Mouse (Mus musculus): ENCODE measurements at regions not wholly inside any gene's neighbourhood (a gene's known extent, or its start where the extent isn't known, plus 50 kb on each side); places are given as distances from the start of the nearest gene placed in this dataset.

GRCm38 (mm10) chr3:8310379-8311128 is 1299.3 kb downstream of the Zfp704 start:
- Histone ChIP-seq H3K27ac (no peak overlapping the region), H3K4me3 (no peak overlapping the region)
- DNase-seq (ENCODE audit: low spot score in 2 of 2): no peak
- TF ChIP-seq CTCF (conservative IDR thresholded peaks at IDR 0.05): no peak

GRCm38 (mm10) chr3:8307296-8307695 is 1302.6 kb downstream of the Zfp704 start:
- DNase-seq (ENCODE audit: low spot score in 2 of 2): no peak
- TF ChIP-seq CTCF (conservative IDR thresholded peaks at IDR 0.05): no peak
- Histone ChIP-seq H3K27ac (no peak overlapping the region), H3K4me3 (no peak overlapping the region)

GRCm38 (mm10) chr3:8304784-8305183 is 1305.1 kb downstream of the Zfp704 start:
- no peak for DNase-seq (ENCODE audit: low spot score in 2 of 2)
- no peak overlapping the region for H3K4me3 ChIP-seq
- no peak overlapping the region for H3K27ac ChIP-seq
- peak; percentile 54 for TF ChIP-seq CTCF (conservative IDR thresholded peaks at IDR 0.05)

GRCm38 (mm10) chr3:8293036-8293435 is 1316.8 kb downstream of the Zfp704 start:
- Histone ChIP-seq H3K4me3 (no peak overlapping the region), H3K27ac (no peak overlapping the region)
- TF ChIP-seq CTCF (conservative IDR thresholded peaks at IDR 0.05): no peak
- DNase-seq (ENCODE audit: low spot score in 2 of 2): no peak

- DNase-seq (ENCODE audit: low spot score in 2 of 2): no peak
- TF ChIP-seq CTCF (conservative IDR thresholded peaks at IDR 0.05): no peak
- Histone ChIP-seq H3K4me3 (no peak overlapping the region), H3K27ac (no peak overlapping the region)
Observed at GRCm38 (mm10) chr3:8289558-8289957, 1320.3 kb downstream of the Zfp704 start.

GRCm38 (mm10) chr3:8288437-8288836 is 1321.4 kb downstream of the Zfp704 start:
- no peak overlapping the region for H3K4me3 ChIP-seq
- DNase-seq (ENCODE audit: low spot score in 2 of 2): no peak
- H3K27ac ChIP-seq: no peak overlapping the region
- no peak for TF ChIP-seq CTCF (conservative IDR thresholded peaks at IDR 0.05)

- TF ChIP-seq CTCF (conservative IDR thresholded peaks at IDR 0.05): no peak
- Histone ChIP-seq H3K27ac (no peak overlapping the region), H3K4me3 (no peak overlapping the region)
- DNase-seq (ENCODE audit: low spot score in 2 of 2): no peak
Observed at GRCm38 (mm10) chr3:8284655-8285428, 1325.0 kb downstream of the Zfp704 start.

GRCm38 (mm10) chr3:8282411-8282810 is 1327.5 kb downstream of the Zfp704 start:
- TF ChIP-seq CTCF (conservative IDR thresholded peaks at IDR 0.05): no peak
- H3K27ac ChIP-seq: no peak overlapping the region

GRCm38 (mm10) chr3:8276661-8277060 is 1333.2 kb downstream of the Zfp704 start:
- Histone ChIP-seq H3K27ac (no peak overlapping the region), H3K4me3 (no peak overlapping the region)
- no peak for TF ChIP-seq CTCF (conservative IDR thresholded peaks at IDR 0.05)
- DNase-seq (ENCODE audit: low spot score in 2 of 2): no peak

More at GRCm38 (mm10) chr3:8282411-8282810, 1327.5 kb downstream of the Zfp704 start:
- H3K4me3 ChIP-seq: no peak overlapping the region
- DNase-seq (ENCODE audit: low spot score in 2 of 2): no peak

- no peak for DNase-seq (ENCODE audit: low spot score in 2 of 2)
- no peak overlapping the region for H3K4me3 ChIP-seq
- TF ChIP-seq CTCF (conservative IDR thresholded peaks at IDR 0.05): no peak
- H3K27ac ChIP-seq: no peak overlapping the region
Observed at GRCm38 (mm10) chr3:8270935-8271298, 1339.0 kb downstream of the Zfp704 start.

- no peak overlapping the region for H3K27ac ChIP-seq
- no peak overlapping the region for H3K4me3 ChIP-seq
- no peak for TF ChIP-seq CTCF (conservative IDR thresholded peaks at IDR 0.05)
- no peak for DNase-seq (ENCODE audit: low spot score in 2 of 2)
Observed at GRCm38 (mm10) chr3:8270009-8270934, 1339.6 kb downstream of the Zfp704 start.

- no peak for DNase-seq (ENCODE audit: low spot score in 2 of 2)
- no peak overlapping the region for H3K27ac ChIP-seq
- H3K4me3 ChIP-seq: no peak overlapping the region
- no peak for TF ChIP-seq CTCF (conservative IDR thresholded peaks at IDR 0.05)
Observed at GRCm38 (mm10) chr3:8265783-8266182, 1344.1 kb downstream of the Zfp704 start.
